Mouse (Mus musculus) heart, adult 2 months (tissue): ENCODE data around the gene Snrpb2.

Experiments
- CTCF ChIP-seq: fragments of 200-600 bp; IDR thresholded peaks from 2 replicates; pipeline ENCODE4 v1.8.1; 2022; ENCODE audit warnings: antibody characterized with exemption, mild to moderate bottlenecking, moderate library complexity
- EP300 ChIP-seq: fragments of 200-500 bp; IDR thresholded peaks from 2 replicates; pipeline ENCODE4 v1.6.1; 2011; ENCODE audit warnings: low read depth, low read length, control low read depth; ENCODE audit not compliant: insufficient read depth
- POLR2A ChIP-seq: fragments of 200-500 bp; IDR thresholded peaks from 2 replicates; pipeline ENCODE4 v1.6.1; 2011; ENCODE audit warnings: mild to moderate bottlenecking, low read depth, low read length, control low read depth; ENCODE audit not compliant: insufficient read depth

DNA sequence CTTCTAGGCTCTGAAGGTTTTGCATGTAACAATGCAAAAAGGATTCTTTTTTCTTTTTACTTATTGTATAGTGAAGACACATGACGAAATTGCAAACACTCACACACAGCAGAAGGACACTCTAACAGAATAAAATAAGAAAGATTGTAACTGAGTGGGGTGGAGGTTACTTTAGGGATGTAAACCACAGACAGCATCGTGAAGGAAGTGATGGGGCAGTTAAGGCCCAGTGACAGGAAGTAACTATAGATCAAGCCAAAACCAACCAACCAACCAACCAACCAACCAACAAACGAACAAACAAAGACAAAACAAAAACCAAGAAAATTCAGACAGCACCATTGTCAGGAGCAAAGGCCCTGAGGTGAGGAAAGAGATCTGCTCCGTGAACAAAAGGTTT is 38.6 kb upstream of the Snrpb2 start:
- no peak for TF ChIP-seq CTCF
- no peak for TF ChIP-seq POLR2A
- TF ChIP-seq EP300: no peak
